15 mouse cellular contexts compared by ENCODE assay signal in genomic region chr19:58166147-58166546, GRCm38 (mm10).
A peak's percentile ranks its signal among the peaks of the same experiment; 100 is the strongest.
DNase-seq lines count a peak whose midpoint lies in the region; ATAC-seq and TF ChIP-seq lines count a peak whose summit lies in the region.
"Had no signal": no experiment of that assay in that cellular context is flagged by ENCODE, and none has a peak within 500 bp of the region (broad histone marks: within the 10 kb centered on the region; RNA-seq: fewer than 3 reads in every experiment).

No protein-coding gene starts in this region.

- peak overlapping the region; percentile 41 for H3K4me2 ChIP-seq in forebrain, embryonic 12.5 days
- peak overlapping the region; percentile 21 for H3K4me2 ChIP-seq in midbrain, embryonic 15.5 days
- H3K4me2 ChIP-seq: liver, embryonic 12.5 days had no signal

- no peak for TF ChIP-seq CTCF in layer of hippocampus, adult 2 months (conservative IDR thresholded peaks at IDR 0.05)

- peaks cover 15% of the 10 kb centered on the region for H3K27me3 ChIP-seq in embryonic facial prominence, embryonic 10.5 days (replicated peaks; ENCODE audit: low read depth, poor library complexity, severe bottlenecking)
- peaks cover 44% of the 10 kb centered on the region for H3K27me3 ChIP-seq in forebrain, embryonic 12.5 days
- H3K27me3 ChIP-seq in midbrain, embryonic 15.5 days (replicated peaks): no peaks in the 10 kb centered on the region
- H3K27me3 ChIP-seq: liver, embryonic 12.5 days had no signal

- no peaks in the 10 kb centered on the region for H3K36me3 ChIP-seq in embryonic facial prominence, embryonic 10.5 days (replicated peaks)
- no peaks in the 10 kb centered on the region for H3K36me3 ChIP-seq in forebrain, embryonic 12.5 days (replicated peaks)
- no peaks in the 10 kb centered on the region for H3K36me3 ChIP-seq in midbrain, embryonic 15.5 days (replicated peaks)
- H3K36me3 ChIP-seq: liver, embryonic 12.5 days had no signal

- ATAC-seq in forebrain, embryonic 12.5 days (ENCODE audit: low FRiP score): peak; percentile 61; the same call in 1 of the 2 replicates
- peak; percentile 65; the same call in 1 of the 2 replicates for ATAC-seq in midbrain, embryonic 15.5 days (replicated peaks)
- ATAC-seq: CD4-positive, CD25-positive, alpha-beta regulatory T cell, adult 4 months; liver, embryonic 12.5 days had no signal

- peaks cover 18% of the 10 kb centered on the region for H3K4me1 ChIP-seq in embryonic facial prominence, embryonic 10.5 days
- H3K4me1 ChIP-seq in forebrain, embryonic 12.5 days: peaks cover 22% of the 10 kb centered on the region
- H3K4me1 ChIP-seq in midbrain, embryonic 15.5 days: peaks cover 32% of the 10 kb centered on the region
- H3K4me1 ChIP-seq: liver, embryonic 12.5 days had no signal

- no peak overlapping the region for H3K27ac ChIP-seq in layer of hippocampus, adult 2 months
- H3K27ac ChIP-seq in embryonic facial prominence, embryonic 10.5 days (replicated peaks): no peak overlapping the region
- H3K27ac ChIP-seq in forebrain, embryonic 12.5 days: no peak overlapping the region
- 0 out of 2 replicates have a peak overlapping the region, but pooled peaks have one; percentile 3 for H3K27ac ChIP-seq in midbrain, embryonic 15.5 days
- H3K27ac ChIP-seq: gastrocnemius, adult 2 months; liver, embryonic 12.5 days had no signal

- no peaks in the 10 kb centered on the region for H3K9me3 ChIP-seq in embryonic facial prominence, embryonic 10.5 days
- H3K9me3 ChIP-seq in forebrain, embryonic 12.5 days: no peaks in the 10 kb centered on the region
- no peaks in the 10 kb centered on the region for H3K9me3 ChIP-seq in midbrain, embryonic 15.5 days
- H3K9me3 ChIP-seq: liver, embryonic 12.5 days had no signal

- DNase-seq in layer of hippocampus, adult 2 months (ENCODE audit: low spot score in 2 of 2): no peak
- DNase-seq in layer of hippocampus, postnatal 36 days: no peak
- DNase-seq in embryonic facial prominence, embryonic 10.5 days (ENCODE audit: low spot score): peak; percentile 14
- no peak for DNase-seq in gastrocnemius, adult 8-10 months (ENCODE audit: low spot score in 2 of 2)
- no peak for DNase-seq in yolk sac, embryonic 10.5 days (ENCODE audit: low spot score)
- DNase-seq: cerebellum, adult 8-10 months; gastrocnemius, adult 2 months; heart, postnatal 36 days; kidney, adult 8-10 months; lung, postnatal 4 days; right cerebral cortex, postnatal 4 days had no signal

- WGBS in embryonic facial prominence, embryonic 10.5 days: 71% methylated on average over 6 of the region's 6 CpGs
- WGBS in forebrain, embryonic 12.5 days: 36% methylated on average over 6 of the region's 6 CpGs
- 32% methylated on average over 6 of the region's 6 CpGs for WGBS in midbrain, embryonic 15.5 days

- H3K9ac ChIP-seq in forebrain, embryonic 12.5 days: no peak overlapping the region
- no peak overlapping the region for H3K9ac ChIP-seq in midbrain, embryonic 15.5 days
- H3K9ac ChIP-seq: liver, embryonic 12.5 days had no signal

- peak overlapping the region; percentile 22; the same call in 1 of the 2 replicates for H3K4me3 ChIP-seq in layer of hippocampus, adult 2 months
- H3K4me3 ChIP-seq in embryonic facial prominence, embryonic 10.5 days: no peak overlapping the region
- no peak overlapping the region; the same call in 1 of the 2 replicates for H3K4me3 ChIP-seq in forebrain, embryonic 12.5 days (replicated peaks)
- H3K4me3 ChIP-seq in midbrain, embryonic 15.5 days: no peak overlapping the region
- H3K4me3 ChIP-seq: gastrocnemius, adult 2 months; liver, embryonic 12.5 days had no signal
